Mouse (Mus musculus) kidney, postnatal 4 days (tissue): ENCODE results near the gene Thada.

Experiments
- DNase-seq, 2 experiments: peaks; one replicate each; pipeline ENCODE4 v3.0.0; 2021; ENCODE audit warnings: mixed read lengths in 2 of 2

Gene Thada

DNA sequence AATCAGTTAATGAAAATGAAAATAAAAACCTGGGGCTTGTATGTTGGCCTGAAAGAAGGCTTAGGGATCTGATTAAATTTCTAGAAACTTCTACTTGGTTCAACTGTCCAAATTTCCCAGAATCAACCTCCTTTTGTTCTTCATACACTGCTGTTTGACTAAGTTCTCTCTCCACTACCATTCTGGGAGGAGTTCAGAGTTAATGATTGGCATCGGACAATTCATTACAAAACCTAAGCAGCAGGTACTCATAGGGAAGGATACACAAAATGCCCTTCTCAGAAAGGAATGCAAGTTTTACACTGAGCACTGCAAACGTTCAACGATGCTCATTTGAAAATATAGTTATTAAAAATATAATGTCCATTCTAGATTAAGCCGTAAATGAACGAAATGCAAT is 179.5 kb downstream of the Thada start:
- no peak for DNase-seq

DNA sequence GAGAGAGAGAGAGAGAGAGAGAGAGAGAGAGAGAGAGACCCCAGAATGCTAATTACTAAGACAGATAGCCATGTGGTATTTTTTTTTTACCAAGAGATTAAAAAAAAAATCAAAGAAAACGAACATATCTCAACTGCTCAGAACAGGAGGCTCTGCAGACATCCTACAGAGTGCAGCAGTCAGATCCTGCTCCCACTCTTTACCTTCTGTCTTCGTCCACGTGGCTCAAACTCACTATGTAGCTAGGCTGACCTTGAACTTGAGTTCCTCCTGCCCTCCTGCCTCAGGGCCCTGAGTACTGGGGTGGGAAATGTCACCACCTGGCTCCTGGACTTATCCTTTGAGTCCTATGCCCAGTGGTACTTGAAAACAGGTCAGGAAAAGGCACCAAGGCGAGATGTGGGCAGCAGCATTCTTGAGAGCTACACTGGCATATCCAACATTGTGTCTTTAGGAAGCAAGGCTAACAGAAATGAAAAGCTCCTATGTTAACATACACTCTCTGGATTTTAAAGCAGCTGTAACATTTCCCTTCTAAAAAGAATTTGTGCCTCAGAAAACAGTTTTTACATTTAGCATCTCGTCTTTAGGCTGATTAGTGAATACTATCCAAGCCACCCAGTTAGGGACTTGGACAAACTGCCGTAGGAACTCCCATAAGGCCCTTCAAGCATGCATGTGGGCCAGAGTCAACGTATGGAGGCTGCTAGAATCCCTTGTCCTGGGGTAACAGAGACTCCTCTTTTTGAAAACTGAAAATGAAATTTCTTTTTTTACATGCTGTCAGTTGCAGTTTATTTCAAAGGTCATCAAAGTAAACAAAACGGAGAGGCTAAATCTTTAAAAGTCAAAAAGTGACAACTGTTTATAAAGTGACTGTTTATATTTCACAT is 183.4 kb downstream of the Thada start:
- no peak for DNase-seq

DNA sequence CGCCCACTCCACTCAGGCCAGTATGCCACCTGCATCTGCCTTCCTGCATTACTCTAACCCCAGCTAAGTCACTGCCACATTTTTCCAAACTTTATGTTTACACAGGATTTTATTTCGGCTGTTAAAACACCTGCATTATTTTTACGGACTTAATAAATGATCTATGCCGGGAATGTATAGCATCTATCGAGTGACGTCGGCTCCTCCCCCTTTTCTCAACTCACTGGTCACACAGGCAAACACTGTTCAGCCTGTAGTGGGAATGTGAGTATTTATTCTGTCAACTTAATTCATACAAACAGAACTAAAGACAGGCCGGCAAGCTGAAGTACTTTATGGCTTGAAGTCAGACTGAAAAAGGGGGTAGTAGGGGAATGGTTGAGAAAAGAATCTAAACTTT is 187.0 kb downstream of the Thada start:
- no peak for DNase-seq

GRCm38 (mm10) chr17:84278193-84278953 is 187.6 kb downstream of the Thada start:
- no peak for DNase-seq

DNA sequence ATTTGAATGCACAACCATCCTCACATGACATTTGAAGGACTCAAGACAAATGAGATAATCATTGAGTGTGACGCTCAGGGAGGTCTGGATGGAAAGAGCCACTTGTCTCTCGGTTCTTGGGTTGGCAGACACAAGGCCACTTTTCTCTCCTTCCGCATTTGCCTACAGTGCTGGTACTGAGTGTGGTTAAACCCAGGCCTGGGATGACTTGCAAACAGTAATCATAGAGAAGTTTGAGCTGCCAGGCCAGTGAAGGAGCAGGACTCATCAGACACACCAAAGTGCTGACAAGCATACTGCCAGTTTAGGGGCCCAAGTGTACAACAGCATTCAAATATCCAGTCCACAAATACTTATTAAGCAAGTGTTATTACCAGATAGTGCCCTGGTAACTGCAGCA is 191.0 kb downstream of the Thada start:
- no peak for DNase-seq

GRCm38 (mm10) chr17:84274163-84274562 is 191.8 kb downstream of the Thada start:
- peak; percentile 29 to 40 for DNase-seq

GRCm38 (mm10) chr17:84272557-84273261 is 193.3 kb downstream of the Thada start:
- peak; percentile 49 to 58 for DNase-seq

GRCm38 (mm10) chr17:84271566-84272202 is 194.3 kb downstream of the Thada start:
- no peak for DNase-seq

- DNase-seq: no peak
Measured at GRCm38 (mm10) chr17:84269722-84270121, 196.3 kb downstream of the Thada start.

DNA sequence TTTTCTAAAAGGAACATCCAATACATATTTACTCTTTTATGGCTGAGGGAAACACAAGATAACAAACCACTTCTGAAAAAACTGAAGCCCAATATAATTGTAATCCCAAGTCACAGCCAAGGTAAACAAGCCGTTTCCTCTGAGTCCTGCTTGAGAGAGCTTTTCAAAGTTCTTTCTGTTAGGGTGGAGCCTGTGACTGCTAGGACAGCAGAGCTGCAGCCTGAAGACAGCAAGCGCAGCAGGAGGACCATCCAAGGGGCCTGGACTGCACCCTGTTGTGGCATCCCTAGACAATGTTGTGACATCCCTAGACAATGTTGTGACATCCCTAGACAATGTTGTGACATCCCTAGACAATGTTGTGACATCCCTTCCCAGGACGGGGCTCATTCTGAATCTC is 197.6 kb downstream of the Thada start:
- DNase-seq: peak in 1 of 2 experiments; percentile 44

GRCm38 (mm10) chr17:84267456-84268074 is 198.4 kb downstream of the Thada start:
- DNase-seq: no peak

DNA sequence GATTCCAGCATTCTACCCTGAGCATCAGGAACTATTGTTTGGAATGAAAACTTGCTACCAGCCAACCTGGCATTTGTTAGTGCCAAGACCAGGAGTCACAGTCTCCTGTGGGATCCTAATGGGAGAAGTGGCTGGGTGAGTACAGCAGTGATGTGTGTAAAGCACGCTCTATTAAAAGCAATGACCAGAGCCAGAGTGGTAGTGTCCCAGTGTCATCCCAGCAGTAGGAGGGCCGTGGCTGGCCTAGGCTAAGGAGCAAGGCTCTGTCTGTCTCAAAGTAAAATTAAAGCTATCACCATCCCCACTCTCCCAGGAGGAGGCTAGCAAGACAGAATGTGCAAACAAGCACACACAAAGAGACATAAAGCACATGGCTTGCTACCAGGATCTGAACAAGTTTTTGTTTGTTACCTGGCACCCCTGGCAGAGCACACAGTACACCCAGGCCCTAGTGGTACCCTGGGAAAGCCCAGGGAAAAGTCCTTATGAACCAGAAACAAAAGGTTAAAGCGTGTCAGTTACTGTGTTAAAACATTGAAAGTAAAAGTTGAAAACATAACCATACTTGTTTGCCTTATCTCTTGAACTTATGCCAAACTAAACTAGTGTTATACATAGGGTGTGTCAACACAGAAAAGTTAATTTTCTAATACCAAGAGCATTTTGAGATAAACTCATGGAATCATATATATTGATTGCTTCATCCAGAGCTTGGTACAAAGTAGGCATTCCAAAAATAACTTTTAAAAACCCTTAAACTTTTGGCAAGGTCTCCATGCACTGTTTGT is 199.7 kb downstream of the Thada start:
- DNase-seq: no peak

DNA sequence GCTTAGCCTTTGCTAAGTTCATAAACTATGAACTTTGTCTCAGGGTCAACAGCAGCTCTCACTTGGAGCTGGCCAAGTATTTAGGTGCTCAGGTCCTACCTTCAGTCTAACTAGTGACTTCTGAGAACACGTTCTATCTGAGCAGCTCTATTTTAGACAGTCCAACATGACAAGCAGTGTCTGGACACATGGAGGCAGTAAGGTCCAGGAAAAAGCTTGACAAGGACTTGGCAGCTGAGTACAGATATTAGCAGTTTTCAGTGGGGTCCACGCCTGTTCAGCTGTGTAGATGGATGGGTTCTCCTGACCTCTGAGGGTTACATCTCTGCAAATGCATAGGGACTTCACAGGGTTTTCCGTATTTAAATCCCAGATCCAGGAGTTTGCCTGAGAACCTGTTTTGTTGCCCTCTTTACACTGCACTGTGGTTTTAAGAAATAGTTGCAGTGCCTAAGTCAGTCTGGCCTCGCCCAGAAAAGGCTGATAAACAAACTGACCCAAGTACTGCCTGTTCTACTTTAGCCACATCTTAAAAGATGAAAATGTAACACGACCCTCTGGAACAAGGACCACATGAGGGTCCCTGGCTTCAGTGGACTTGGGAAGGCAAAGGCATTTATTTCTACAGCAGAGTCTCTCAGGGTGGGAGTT is 200.4 kb downstream of the Thada start:
- DNase-seq: no peak

DNA sequence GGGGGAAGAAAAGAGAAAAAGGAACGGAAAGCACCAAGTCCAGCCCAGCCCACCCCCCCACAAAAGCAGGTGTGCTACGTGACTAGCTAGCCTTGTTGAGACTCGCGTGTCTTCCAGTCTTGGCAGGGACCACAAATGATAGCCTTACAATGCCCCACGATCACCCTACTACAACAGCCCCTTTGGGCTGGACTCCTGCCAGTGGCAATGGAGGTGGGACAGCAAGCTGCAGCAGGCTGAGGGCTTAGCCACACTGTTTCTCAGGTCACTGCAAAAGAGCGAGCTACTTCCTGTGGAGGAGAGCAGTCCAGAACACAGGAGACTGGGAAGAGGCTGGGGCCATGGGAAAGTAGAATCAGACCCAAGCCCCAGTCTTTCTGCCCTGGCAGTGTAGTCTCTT is 201.7 kb downstream of the Thada start:
- no peak for DNase-seq

GRCm38 (mm10) chr17:84263591-84263990 is 202.4 kb downstream of the Thada start:
- no peak for DNase-seq

GRCm38 (mm10) chr17:84262325-84262979 is 203.6 kb downstream of the Thada start:
- no peak for DNase-seq

DNA sequence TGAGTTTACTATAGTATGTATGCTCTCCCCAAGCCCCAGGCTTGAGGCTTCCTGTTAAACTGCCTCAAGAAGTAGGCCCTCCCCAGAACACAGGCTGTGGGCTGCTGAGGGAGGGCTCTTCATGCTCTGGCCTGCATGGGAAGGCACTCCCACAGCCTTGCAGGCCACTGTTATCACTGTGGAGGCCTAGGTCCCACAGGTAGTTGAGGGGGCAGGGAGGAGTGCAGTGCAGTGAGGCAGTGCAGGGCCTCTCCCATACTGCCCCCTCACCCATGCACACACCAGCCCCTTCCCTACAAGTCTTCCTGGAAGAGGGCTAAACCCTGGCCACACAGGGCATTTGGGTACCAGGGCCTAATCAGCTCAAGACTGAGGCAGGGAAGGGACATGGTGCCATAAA is 205.0 kb downstream of the Thada start:
- no peak for DNase-seq

DNA sequence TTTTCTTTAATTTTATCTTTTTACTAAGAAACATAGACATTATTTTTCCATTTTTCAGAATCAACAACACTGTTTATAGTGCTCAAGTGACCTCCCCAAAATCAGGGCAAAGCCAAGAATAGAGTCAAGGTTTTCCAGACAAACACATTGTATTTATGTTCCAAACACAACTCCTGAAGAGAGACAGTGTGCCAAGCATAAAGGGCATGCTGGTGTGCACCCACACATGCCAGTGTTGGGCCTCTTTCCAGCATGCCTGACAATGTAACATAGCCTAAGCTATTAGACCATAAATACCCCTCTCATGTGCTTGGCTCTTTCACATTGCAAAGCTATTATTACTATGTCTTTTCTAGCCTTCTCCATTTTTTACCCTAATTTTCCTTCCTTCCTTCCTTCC is 205.8 kb downstream of the Thada start:
- DNase-seq: no peak

DNA sequence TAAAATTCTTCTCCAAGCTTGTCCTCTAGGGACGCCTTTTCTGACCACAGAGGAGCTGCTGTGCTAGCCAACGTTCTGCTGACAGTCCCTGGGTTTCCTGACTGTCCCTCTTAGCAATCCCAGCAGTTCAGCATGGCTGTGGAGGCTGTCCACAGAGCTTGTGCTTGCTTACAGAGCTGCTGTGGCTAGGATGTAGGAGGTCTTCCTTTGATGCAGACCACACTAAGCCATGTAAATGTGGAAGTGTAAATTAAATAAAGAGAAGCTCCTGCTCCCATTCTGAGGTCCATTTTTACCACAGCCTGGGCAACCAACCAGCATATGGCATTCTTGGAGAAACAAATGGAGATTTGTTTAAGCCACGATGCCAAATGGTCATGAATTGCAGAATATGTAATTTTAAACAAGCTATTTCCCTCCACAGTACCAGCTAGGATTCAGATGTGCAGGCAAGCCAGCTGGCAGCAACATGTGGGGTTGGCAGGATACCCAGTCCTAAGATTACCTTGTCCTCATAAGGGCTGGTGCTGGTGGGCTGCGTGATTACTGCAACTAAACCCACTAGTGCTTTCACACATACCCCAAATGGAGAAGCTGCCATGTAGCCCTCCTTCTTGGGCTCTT is 207.3 kb downstream of the Thada start:
- DNase-seq: no peak

- no peak for DNase-seq
Measured at GRCm38 (mm10) chr17:84257927-84258532, 208.0 kb downstream of the Thada start.
